Mouse (Mus musculus): ENCODE data around the gene Cox20.

DNA sequence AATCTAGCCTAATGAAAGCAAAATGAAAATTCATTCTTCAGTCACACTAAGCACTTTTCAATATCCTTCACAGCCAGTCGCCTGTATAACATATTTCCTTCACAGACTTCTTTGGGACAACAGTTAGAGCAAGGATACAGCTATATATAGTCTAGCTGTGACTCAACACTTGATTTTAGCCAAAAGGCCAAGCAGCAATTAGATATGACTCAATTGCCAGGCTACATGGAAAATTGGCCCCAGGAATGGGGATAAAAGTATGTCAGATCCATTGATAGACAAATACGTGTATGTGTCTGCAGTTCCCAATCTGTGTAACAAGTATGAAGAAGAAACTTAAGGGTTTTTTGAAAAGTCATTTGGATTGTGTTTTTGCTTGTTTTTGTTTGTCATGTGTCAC is 21.3 kb downstream of the Cox20 start:
- TF ChIP-seq CTCF (IDR thresholded peaks at IDR 0.05; ENCODE audit: low read depth) (no peak), EP300 (IDR thresholded peaks at IDR 0.05; ENCODE audit: low read depth) (no peak)
